In the genomic region with DNA sequence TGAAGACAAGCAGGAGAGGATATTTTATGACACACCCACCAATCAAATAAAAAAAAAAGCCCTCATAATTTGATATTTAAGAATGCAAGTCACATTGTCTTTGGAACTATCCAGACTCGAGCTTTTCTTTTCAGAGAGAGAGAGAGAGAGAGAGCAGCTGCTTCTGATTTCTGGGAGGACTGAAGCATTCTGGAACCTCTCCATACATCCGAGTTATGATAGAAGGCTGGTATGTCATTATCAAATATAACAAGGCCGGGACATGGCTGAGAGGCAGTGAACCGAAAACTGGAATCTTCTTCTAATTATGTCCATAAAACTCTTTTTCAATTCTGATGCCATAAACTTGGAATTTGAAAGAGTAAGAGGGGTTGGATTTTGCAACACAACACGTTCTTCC, we compare ENCODE assay signal across 22 mouse cellular contexts.
"Had no signal": no experiment of that assay in that cellular context is flagged by ENCODE, and none has a peak within 500 bp of the region (broad histone marks: within the 10 kb centered on the region; RNA-seq: fewer than 3 reads in every experiment).

No protein-coding gene starts in this region.

- H3K9me3 ChIP-seq: liver, embryonic 15.5 days; lung, embryonic 15.5 days; midbrain, embryonic 13.5 days; midbrain, embryonic 15.5 days; neural tube, embryonic 13.5 days; neural tube, embryonic 15.5 days had no signal

- H3K4me2 ChIP-seq: liver, embryonic 15.5 days; lung, embryonic 15.5 days; midbrain, embryonic 11.5 days; midbrain, embryonic 13.5 days; midbrain, embryonic 15.5 days; neural tube, embryonic 13.5 days; neural tube, embryonic 15.5 days had no signal

- H3K9ac ChIP-seq: liver, embryonic 15.5 days; liver, postnatal 0 days; lung, embryonic 15.5 days; midbrain, embryonic 13.5 days; midbrain, embryonic 15.5 days; neural tube, embryonic 13.5 days; neural tube, embryonic 15.5 days had no signal

- DNase-seq: liver, postnatal 0 days; lung, adult 2 months; lung, postnatal 14 days; lung, postnatal 36 days; right cerebral cortex, adult 18-20 months; right cerebral cortex, postnatal 25 days; right cerebral cortex, postnatal 4 days; spleen, adult 18-20 months; thymus, adult 18-20 months; thymus, postnatal 14 days; thymus, postnatal 36 days had no signal

- H3K36me3 ChIP-seq: liver, embryonic 15.5 days; lung, embryonic 15.5 days; midbrain, embryonic 13.5 days; midbrain, embryonic 15.5 days; neural tube, embryonic 13.5 days; neural tube, embryonic 15.5 days had no signal

- H3K27me3 ChIP-seq: liver, embryonic 15.5 days; lung, embryonic 15.5 days; midbrain, embryonic 13.5 days; midbrain, embryonic 15.5 days; neural tube, embryonic 13.5 days; neural tube, embryonic 15.5 days had no signal

- H3K4me3 ChIP-seq: liver, embryonic 15.5 days; lung, embryonic 15.5 days; megakaryocyte, embryonic 14.5 days; midbrain, embryonic 13.5 days; midbrain, embryonic 15.5 days; myocyte; neural tube, embryonic 13.5 days; neural tube, embryonic 15.5 days had no signal

- H3K27ac ChIP-seq: liver, embryonic 15.5 days; lung, embryonic 15.5 days; macrophage; midbrain, embryonic 13.5 days; midbrain, embryonic 15.5 days; neural tube, embryonic 13.5 days; neural tube, embryonic 15.5 days had no signal

- ATAC-seq: liver, postnatal 0 days; lung, postnatal 0 days; midbrain, embryonic 13.5 days; midbrain, embryonic 15.5 days had no signal

- H3K4me1 ChIP-seq: liver, embryonic 15.5 days; lung, embryonic 15.5 days; megakaryocyte, embryonic 14.5 days; midbrain, embryonic 15.5 days had no signal
